Mouse (Mus musculus) kidney, postnatal 0 days (tissue): Measurements from ENCODE around the gene Fer. TPM values are rescaled to one million over a fixed set of nuclear protein-coding genes. Genes with fewer than 3 reads are reported as not detected.

ENCODE experiments used
- ATAC-seq: fragments of 200-750 bp; cut with Nextera tagmentation; replicated peaks from 2 replicates; pipeline ENCODE4 v1.8.0; 2017; ENCODE audit warnings: low read depth, moderate number of reproducible peaks, moderate TSS enrichment, moderate library complexity; ENCODE audit not compliant: low FRiP score
- DNase-seq: peaks from one replicate; pipeline ENCODE4 v3.0.0-alpha.2; 2016; ENCODE audit warnings: low spot score
- H3K27ac ChIP-seq: fragments of 300-500 bp; sonication (generic); 2 replicates; pipeline ENCODE4 v1.5.1; 2014; ENCODE audit warnings: mild to moderate bottlenecking
- H3K27me3 ChIP-seq: fragments of 300-500 bp; sonication (generic); 2 replicates; pipeline ENCODE4 v1.6.1; 2014; ENCODE audit warnings: low read length, mixed read lengths; ENCODE audit not compliant: insufficient read depth
- H3K36me3 ChIP-seq: fragments of 300-500 bp; sonication (generic); 2 replicates; pipeline ENCODE4 v1.6.1; 2014; ENCODE audit warnings: low read length, mixed read lengths; ENCODE audit not compliant: insufficient read depth
- H3K4me1 ChIP-seq: fragments of 300-500 bp; sonication (generic); replicated peaks from 2 replicates; pipeline ENCODE4 v1.6.1; 2014; ENCODE audit warnings: antibody characterized with exemption, low read length, mixed read lengths; ENCODE audit not compliant: insufficient read depth
- H3K4me2 ChIP-seq: fragments of 300-500 bp; sonication (generic); 2 replicates; pipeline ENCODE4 v1.6.1; 2014; ENCODE audit warnings: mild to moderate bottlenecking, low read length, moderate library complexity, mixed read lengths
- H3K4me3 ChIP-seq: fragments of 300-500 bp; sonication (generic); replicated peaks from 2 replicates; pipeline ENCODE4 v1.5.1; 2014; ENCODE audit warnings: low read depth, low read length
- H3K9ac ChIP-seq: fragments of 300-500 bp; sonication (generic); 2 replicates; pipeline ENCODE4 v1.6.1; 2014; ENCODE audit warnings: low read depth, low read length
- H3K9me3 ChIP-seq: fragments of 300-500 bp; sonication (generic); replicated peaks from 2 replicates; pipeline ENCODE4 v1.6.1; 2016; ENCODE audit warnings: low read length, inconsistent platforms, mixed read lengths
- CTCF ChIP-seq: IDR thresholded peaks from 2 replicates; pipeline ENCODE4 v1.5.1; 2016; ENCODE audit warnings: antibody characterized with exemption, low read depth, mild to moderate bottlenecking, moderate library complexity
- WGBS: fragments of 180-500 bp; shearing (Covaris S2); extraction: QIAGEN DNeasy Blood & Tissue Kit; methylation state at CpG from one replicate; pipeline ENCODE4 v1.1.7; 2014; 5-methylcytosine and 5-hydroxymethylcytosine counted together
- polyA plus RNA-seq: library from polyadenylated mRNA; unstranded; fragments of >200 nt; fragmentation: Nextera tagmentation; extraction: Ambion mirVana; gene quantifications from 2 replicates; pipeline ENCODE4 v1.2.1, GENCODE M21; 2015

The Fer gene
- polyA plus RNA-seq, 1 experiment from 2014 or later: 24.1 TPM

DNA sequence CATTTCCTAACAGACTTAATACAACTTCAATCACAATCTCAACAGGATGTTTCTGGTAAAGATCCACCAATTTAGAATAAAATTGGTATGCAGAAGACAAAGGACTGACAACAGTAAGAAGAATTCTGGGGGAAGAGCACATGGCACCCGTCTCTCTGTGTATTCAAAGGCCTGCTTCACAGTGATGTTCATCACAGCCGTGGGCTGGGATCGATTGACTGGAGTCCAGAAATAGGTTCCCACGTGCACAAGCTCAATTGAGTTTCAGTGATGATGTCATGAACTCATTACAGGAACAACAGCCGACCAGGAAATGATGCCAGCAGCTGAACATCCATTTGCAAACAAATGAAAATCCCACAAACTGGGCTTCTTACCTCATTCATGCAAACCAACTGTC is 320.3 kb downstream of the Fer start:
- Histone ChIP-seq H3K4me3 (no peak overlapping the region), H3K4me2 (no peak overlapping the region), H3K27me3 (no peaks in the 10 kb centered on the region), H3K9me3 (no peaks in the 10 kb centered on the region), H3K4me1 (no peaks in the 10 kb centered on the region), H3K36me3 (no peaks in the 10 kb centered on the region), H3K9ac (no peak overlapping the region), H3K27ac (no peak overlapping the region)
- WGBS: 62% methylated on average over 5 of the region's 5 CpGs
- DNase-seq (no peak), ATAC-seq (no peak)
- TF ChIP-seq CTCF: no peak

Other genes starting within 250 kb of the Fer start
- gene A930002H24Rik, start 729 bp downstream of the Fer start, polyA plus RNA-seq: 5.3 and 6.4 TPM in 2 replicates